Mouse (Mus musculus): ENCODE results near the gene Kcnj10.

- TF ChIP-seq CTCF (IDR thresholded peaks at IDR 0.05) (no peak), POLR2A (IDR thresholded peaks at IDR 0.05; ENCODE audit: insufficient read depth, low read depth, low read length) (no peak; the same call in 1 of the 2 replicates), EP300 (IDR thresholded peaks at IDR 0.05; ENCODE audit: insufficient read depth, low read depth, low read length) (no peak)
These were observed 44.0 kb upstream of the Kcnj10 start for GRCm38 (mm10) chr1:172296816-172297510.

Data from heart, adult 2 months (tissue).